Mouse (Mus musculus): ENCODE results near the gene Ppp2r2d.
A peak's percentile ranks its signal among the peaks of the same experiment; 100 is the strongest.

The Ppp2r2d gene

DNA sequence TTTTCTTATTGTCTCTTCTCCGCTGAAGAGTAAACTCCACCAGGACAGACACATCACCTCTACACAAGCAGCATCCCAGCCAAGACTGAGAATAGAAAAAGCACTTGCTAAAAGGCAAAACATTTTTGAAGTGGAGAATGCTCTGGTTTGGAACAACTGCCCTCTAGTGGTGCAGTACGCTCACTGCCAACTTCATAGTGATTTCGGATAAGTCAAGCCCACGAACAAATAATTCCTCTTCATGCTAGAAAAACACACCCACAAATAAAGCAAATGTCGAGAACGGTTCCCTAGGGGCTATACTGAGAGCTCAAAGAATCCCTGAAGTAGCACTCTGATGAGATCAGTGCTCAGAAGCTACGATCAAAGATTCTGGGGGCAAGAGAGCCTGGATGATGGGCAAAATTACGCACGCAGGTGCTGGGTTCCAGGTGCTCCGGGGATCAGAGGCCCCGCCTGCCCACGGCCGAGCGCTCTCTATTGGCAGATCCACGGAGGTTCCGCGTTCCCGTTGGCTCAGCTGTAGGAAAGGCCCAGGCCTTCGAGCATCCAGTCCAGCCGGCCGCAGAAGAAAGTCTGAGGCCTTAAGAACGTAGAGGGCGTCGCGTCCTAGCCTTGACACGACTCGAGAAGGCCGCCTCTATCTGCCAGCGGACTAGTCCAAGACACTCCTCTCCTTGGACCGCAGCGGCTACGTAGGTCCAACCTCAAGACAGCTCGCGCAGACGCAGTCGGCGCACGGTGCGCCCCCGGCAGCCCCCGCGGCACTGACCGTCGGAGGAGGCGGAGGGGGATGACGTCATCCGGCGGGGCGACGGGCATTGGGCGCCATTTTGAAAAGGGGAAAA is at the start of gene Ppp2r2d, which contains the start of gene Mapk1ip1:
TSS of gene Ppp2r2d (plus strand) at position 536 of the 848 bp plus-strand sequence.
TSS of gene Mapk1ip1 (minus strand) at position 730 of the 848 bp plus-strand sequence.
- DNase-seq: peak; percentile 95

DNA sequence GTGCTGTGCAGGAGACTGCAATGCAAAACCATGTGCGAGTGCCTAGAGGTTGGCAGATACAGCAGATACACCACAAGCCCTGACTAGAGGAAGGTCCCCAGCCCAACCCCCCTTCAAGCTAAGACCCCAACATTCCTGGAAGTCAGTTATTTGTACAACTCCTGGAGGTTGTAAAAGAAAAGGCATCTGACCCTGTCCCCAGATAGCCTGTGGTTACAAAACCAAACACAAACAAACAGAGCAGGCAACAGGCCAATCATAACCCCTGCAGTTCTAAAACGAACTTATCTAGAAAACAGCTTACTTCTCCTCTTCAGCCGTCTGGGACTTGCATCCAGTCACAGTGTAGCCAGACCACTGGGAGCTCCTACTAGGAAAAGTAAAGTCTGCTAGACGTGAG is 42.5 kb upstream of the Ppp2r2d start:
- no peak for DNase-seq

DNA sequence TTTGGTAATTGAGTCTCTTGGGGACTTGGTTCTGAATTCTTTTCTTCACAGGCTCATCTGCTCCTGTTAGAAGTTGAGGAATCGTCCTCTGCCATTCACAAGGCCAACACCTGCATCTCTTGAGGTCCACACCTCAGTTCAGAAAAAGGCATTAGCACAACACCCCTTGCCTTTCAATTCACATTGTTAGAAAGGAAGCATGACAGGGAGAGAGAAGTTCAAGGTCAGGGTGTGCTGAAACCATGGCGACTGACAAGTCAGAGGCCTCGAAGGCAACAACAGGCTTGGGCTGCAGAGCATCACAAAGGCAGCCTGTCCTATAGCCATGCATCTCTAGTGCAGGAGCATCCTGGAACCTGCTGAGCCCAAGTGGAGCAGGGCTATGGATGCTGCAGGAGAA is 38.7 kb upstream of the Ppp2r2d start:
- no peak for DNase-seq

GRCm38 (mm10) chr7:138813213-138813875 is 32.5 kb upstream of the Ppp2r2d start:
- no peak for DNase-seq

DNA sequence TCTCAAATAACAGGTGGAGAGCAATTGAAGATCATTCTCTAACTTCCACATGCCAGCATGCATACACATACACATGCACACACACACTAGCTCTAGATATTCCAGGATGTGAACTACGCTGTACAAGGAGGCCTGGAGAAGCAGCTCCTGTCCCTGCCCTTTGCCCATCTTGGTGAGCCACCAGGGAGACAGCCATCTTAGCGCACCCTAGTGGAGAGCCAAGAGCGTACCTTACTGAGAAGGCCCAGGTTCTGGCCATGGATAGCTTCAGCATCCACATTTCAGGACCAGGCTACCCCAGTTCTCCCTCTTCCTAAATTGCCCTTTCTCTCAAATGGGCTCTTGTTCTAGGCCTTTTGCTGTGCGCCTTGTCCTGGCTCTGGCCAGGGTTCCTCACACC is 27.6 kb upstream of the Ppp2r2d start:
- no peak for DNase-seq

GRCm38 (mm10) chr7:138824423-138824822 is 21.5 kb upstream of the Ppp2r2d start:
- DNase-seq: no peak

DNA sequence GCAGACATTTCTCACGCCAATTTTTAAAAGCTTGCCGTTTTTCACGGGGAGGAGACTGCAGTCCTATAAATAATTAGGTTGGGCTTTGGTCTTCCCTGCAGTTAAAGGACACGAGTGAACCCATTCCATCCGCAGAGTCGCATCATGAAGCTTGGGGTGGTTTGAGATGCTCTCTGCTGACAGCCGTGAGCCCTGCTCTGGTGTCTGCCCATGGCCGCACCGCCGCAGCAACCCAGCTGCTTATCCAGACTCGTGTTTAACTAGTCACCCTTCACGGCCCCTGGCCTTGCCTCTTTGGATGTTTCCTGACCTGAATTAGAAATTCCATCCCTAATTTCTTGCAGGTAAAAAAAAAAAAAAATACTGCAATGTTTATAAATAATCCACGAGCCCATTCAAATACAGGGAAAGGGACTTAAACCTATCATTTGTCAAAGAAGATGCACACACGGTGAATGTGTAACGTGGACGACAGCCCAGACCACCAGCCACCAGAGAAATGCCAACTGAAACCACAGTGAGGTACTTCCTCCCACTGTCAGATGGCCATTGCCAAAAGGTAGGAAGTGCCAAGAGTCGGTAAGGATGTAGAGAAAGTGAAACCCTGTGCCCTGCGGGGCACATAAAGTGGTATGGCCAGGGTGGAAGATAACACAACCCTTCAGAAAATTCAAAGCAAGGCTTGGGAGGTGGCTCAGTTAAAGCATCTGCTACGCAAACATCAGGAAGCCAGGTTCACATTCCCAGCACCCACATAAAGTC is 20.7 kb upstream of the Ppp2r2d start:
- no peak for DNase-seq

DNA sequence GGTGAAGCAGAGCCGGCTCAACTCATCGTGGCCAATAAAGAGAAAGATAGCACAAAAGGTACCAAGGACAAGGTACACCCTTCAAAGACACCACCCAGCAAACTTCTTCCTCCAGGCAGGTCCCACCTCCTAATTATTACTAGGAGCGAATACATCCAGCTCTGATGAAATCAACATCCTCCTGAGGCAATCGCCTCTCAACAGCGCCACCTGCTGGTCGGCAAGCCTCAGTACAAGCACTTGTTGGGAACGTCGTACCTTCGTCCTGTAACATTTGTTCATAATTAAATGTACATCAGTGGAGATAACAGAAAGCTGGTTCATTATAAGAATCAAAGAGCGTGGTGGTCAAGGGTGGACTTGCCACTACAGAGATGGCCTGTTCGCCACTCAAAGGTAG is 18.1 kb upstream of the Ppp2r2d start:
- DNase-seq: peak; percentile 60

DNA sequence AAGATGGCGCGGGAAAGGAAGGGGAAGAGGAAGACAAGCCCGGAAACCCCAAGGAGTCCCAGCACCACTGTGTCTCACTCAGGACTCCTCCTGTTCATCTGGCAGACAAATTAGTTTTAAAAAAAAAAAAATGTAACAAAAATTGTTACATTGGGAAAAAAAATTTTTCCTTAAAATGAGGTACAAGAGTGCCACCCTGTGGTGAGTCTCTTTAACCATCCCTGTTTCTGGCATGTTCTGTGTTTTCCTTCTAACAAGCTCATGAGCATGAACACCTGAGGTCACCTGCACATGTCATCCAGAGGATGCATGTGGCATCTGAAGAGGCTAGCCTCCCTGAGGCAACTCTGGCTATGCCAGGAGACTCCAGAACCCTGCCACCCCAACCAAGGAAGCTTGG is 10.9 kb upstream of the Ppp2r2d start:
- DNase-seq: no peak

- peak; percentile 82 for DNase-seq
These were observed 5.3 kb upstream of the Ppp2r2d start for GRCm38 (mm10) chr7:138840594-138841021.

DNA sequence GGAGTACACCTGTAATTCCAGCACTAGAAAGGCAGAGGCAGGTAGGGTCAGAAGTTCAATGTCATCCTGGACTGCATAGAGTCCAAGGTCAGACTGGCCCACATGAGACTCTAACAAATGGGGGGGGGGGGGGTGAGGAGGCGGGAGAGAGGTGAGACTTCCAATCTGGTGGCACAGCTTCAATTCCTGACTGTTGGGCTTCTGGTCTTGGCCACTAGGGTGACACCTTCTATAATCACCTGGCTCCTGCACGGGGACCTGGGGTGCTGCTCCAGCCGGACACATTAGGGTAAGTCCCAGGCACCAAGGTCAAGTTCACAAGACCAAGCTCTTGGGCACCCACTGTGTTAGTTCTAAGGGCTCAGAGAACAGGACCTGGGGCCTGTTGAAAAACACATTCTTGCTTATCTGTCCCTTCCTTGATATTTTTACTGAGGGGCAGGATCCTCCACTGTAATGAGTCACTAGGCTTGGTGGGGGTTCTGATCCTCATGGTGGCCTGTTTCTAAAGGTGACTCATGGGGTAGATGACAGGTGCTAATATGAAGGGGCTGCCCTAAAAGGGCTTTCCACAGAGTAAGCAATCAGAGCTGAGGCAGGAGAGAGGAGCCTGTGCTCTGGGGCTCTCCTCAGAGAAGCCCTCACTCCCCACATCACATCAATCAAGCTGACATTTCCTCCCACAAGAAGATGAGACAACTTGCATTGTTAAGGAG is 4.3 kb upstream of the Ppp2r2d start:
- DNase-seq: no peak

GRCm38 (mm10) chr7:138843421-138843820 is 2.5 kb upstream of the Ppp2r2d start:
- no peak for DNase-seq

DNA sequence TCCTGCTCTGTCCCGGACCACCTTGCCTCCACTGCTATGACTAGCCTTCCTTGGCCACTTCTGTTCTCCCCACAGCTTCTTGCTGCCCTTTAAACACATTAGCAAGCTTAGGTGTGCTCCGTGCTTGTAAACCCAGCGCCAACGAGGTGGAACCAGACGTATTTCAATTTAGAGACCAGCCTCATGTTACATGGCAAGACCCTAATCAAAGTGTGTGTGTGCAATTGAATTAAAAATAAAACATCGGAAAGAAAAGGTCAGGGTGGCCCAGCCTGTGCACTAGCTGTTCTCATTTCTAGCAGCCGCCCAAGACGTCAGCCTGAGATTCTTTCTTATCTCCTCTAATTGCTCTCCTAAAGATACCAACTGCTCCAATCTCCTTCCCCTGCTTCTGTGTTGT is 768 bp upstream of the Ppp2r2d start:
- no peak for DNase-seq

- no peak for DNase-seq
These were observed 668 bp downstream of the Ppp2r2d start for GRCm38 (mm10) chr7:138846502-138846991.

DNA sequence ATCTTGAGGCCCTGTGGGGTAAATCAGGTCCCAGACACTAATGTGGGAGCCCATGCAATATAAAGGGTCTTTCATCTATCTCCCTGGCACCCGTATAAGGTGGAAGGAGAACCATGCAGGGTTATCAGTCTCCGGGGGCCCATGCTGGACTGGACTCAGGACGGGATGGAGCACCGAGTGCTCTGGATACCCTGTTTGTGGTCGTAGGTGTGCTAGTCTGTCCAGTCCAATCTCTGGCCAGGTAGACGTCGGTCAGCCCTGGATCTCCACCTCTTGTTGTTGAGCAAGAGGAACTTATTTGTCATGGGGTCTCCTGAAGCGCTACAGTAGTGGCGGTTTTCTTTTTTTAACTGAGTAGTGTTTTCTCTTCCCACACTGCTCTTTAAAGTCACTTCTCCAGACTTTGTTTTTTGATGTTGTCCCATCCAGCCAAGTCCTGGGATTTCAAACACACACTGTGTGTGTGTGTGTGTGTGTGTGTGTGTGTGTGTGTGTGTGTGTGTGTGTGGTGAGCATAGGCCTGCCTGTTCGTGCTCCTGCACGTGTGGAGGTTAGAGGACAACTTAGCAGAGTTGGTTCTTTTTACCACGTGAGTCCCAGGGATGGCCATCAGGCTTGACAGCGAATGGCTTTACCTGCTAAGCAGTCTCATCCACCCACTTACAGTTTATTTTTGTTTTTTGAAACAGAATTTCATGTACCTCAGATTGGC is 1.6 kb downstream of the Ppp2r2d start:
- DNase-seq: no peak

- DNase-seq: no peak
These were observed 2.4 kb downstream of the Ppp2r2d start for GRCm38 (mm10) chr7:138848028-138848920.

- no peak for DNase-seq
These were observed 4.2 kb downstream of the Ppp2r2d start for GRCm38 (mm10) chr7:138850083-138850482.

- no peak for DNase-seq
These were observed 7.6 kb downstream of the Ppp2r2d start for GRCm38 (mm10) chr7:138853417-138854031.

- no peak for DNase-seq
These were observed 8.3 kb downstream of the Ppp2r2d start for GRCm38 (mm10) chr7:138854201-138854600.

DNA sequence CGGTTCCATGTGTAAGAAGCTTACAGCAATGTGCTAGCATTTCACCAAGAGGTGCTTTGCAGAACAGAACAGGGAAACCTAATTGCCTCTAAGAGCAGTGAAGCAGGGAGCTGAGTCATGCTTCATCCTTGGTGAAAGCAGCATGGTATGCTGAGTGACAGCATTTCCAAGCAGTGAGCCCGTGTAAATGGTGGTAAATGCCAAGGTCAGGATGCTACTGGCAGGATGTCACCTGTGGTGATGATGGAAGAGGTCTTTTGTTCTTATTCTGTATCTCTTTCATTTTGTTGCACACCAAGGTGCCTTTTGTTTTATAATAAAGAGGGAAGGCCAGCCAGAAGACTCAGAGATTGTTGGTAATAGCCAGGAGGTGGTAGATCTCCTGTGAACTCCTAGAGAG is 10.8 kb downstream of the Ppp2r2d start:
- no peak for DNase-seq

Measured in right cerebral cortex, adult 18-20 months (tissue).